8 mouse cellular contexts compared by ENCODE assay signal in genomic region chr2:50971131-50971825, GRCm38 (mm10).
A peak's percentile ranks its signal among the peaks of the same experiment; 100 is the strongest.
DNase-seq lines count a peak whose midpoint lies in the region; ATAC-seq lines count a peak whose summit lies in the region.

No protein-coding gene starts in this region.

- H3K9ac ChIP-seq in midbrain, embryonic 12.5 days (replicated peaks) = no peak overlapping the region

- H3K36me3 ChIP-seq in midbrain, embryonic 12.5 days = no peaks in the 10 kb centered on the region

- WGBS in midbrain, embryonic 12.5 days = 3% methylated on average over 14 of the region's 14 CpGs

- H3K27ac ChIP-seq in midbrain, embryonic 12.5 days (replicated peaks) = peak overlapping the region; percentile 86

- ATAC-seq in midbrain, embryonic 12.5 days (ENCODE audit: low FRiP score, low read depth) = peak; percentile 95
- ATAC-seq in erythroid progenitor cell, adult 5-6 weeks (replicated peaks; ENCODE audit: low FRiP score, poor library complexity, severe bottlenecking) = no peak

- peak; percentile 18 to 62 for DNase-seq in adrenal gland, adult (ENCODE audit: inconsistent age in 2 of 2, low spot score in 1 of 2)
- no peak for DNase-seq in adrenal gland, postnatal 4 days (ENCODE audit: low spot score in 2 of 2)
- peak; percentile 5 for DNase-seq in cerebellum, adult 8-10 months
- peak; percentile 50 to 52 for DNase-seq in frontal cortex, adult 2 months (ENCODE audit: extremely low spot score in 1 of 2, low spot score in 1 of 2)
- peak; percentile 33 for DNase-seq in layer of hippocampus, adult 9-10 months (ENCODE audit: low spot score)
- DNase-seq in yolk sac, embryonic 10.5 days (ENCODE audit: low spot score) = peak; percentile 29

- H3K4me3 ChIP-seq in midbrain, embryonic 12.5 days = no peak overlapping the region

- H3K27me3 ChIP-seq in midbrain, embryonic 12.5 days = no peaks in the 10 kb centered on the region

- peak overlapping the region; percentile 34 for H3K4me2 ChIP-seq in midbrain, embryonic 12.5 days (replicated peaks)

- peaks cover 35% of the 10 kb centered on the region for H3K4me1 ChIP-seq in midbrain, embryonic 12.5 days

- H3K9me3 ChIP-seq in midbrain, embryonic 12.5 days = no peaks in the 10 kb centered on the region

Comparison
In these comparisons a context has a peak if more than half of its experiments do, and no peak if none do; other contexts are left out.
1. DNase-seq: peak in adrenal gland, adult (2 of 2), cerebellum, adult 8-10 months (single experiment), frontal cortex, adult 2 months (2 of 2), layer of hippocampus, adult 9-10 months (single experiment) and yolk sac, embryonic 10.5 days (single experiment); none in adrenal gland, postnatal 4 days (0 of 2).